Mouse (Mus musculus) layer of hippocampus, postnatal 36 days (tissue): ENCODE results near the gene Ttc32. TPM values are rescaled to one million over a fixed set of nuclear protein-coding genes. Genes with fewer than 3 reads are reported as not detected.
A peak's percentile ranks its signal among the peaks of the same experiment; 100 is the strongest.
"Not testable (repeated sequence)": the region's sequence is repeated elsewhere in the genome, so short reads cannot be mapped to it uniquely, and the experiment has no call there.

Source experiments
- DNase-seq, 2 experiments: peaks; one replicate each; pipeline ENCODE4 v3.0.0; 2022
- total RNA-seq, 2 experiments: library from RNA; stranded (reverse); gene quantifications; 2 replicates each; pipeline ENCODE4 v1.2.3; 2021

Gene Ttc32
- total RNA-seq: 1 to 10 TPM; 4.5 to 5.7 TPM

- DNase-seq: peak; percentile 94 to 95
Measured at GRCm38 (mm10) chr12:9029888-9030723, at the start of gene Ttc32. Gene Ttc32 (plus strand): TSS chr12:9029997.

- no peak for DNase-seq
Measured at GRCm38 (mm10) chr12:8993231-8993630, 36.6 kb upstream of the Ttc32 start.

GRCm38 (mm10) chr12:8998318-8998717 is 31.5 kb upstream of the Ttc32 start:
- DNase-seq: no peak

- peak in 1 of 2 experiments; percentile 38 for DNase-seq
Measured at GRCm38 (mm10) chr12:9002038-9002648, 27.7 kb upstream of the Ttc32 start.

DNA sequence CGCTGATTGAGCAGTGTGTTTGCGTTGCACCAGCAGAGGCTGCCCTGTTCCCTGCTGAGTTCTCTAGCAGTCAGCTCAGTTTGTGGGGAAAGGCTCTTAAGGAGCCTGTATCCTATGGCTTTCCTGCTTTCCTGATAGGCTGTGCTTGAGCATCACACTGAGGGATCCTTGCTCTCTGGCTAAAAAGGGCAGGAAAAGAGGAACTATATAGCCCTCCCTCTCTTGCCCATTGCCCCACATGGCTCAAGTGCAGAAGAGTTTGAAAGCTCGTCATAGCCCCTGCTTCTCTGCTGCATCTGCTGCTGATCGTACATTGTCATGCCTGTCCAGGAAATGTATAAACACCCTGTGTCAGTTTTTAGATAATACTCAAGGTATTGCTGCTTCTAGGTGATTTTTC is 22.7 kb upstream of the Ttc32 start:
- no peak for DNase-seq

DNA sequence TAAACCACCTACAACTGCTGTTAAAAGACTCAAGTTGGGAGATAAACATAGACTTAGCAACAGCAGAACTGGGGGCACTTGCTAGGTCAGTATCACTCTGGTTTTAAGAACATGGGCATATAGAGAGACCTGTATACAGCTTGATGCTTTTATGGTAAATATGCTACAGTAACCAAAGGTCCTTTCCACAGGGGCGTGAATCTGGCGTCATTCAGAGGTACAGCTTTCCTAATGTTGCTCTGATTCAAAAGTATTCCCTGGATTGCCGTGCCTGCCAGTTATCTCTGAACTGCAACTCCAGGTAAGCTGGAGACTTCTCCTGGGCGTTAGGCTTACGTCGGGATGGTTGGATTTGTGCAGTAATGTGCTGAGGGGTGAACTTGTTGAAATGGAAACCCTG is 22.0 kb upstream of the Ttc32 start:
- no peak for DNase-seq

- no peak for DNase-seq
Measured at GRCm38 (mm10) chr12:9010311-9010710, 19.5 kb upstream of the Ttc32 start.

DNA sequence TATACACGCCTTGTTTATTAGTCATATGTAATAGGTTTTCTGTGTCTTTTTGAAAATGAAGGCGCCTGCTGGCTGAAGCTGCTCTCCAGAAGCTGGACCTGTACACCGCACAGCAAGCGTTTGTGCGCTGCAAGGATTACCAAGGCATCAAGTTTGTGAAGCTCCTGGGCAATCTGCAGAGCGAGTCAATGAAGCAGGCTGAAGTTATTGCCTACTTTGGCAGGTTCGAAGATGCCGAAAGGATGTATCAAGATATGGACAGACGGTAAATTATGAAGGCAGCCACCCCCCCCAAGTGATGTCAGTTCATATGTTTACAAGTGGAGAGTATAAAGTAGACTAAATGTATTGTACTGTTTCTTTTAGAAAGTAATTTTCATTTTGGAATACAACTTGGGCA is 13.4 kb upstream of the Ttc32 start:
- no peak for DNase-seq

DNA sequence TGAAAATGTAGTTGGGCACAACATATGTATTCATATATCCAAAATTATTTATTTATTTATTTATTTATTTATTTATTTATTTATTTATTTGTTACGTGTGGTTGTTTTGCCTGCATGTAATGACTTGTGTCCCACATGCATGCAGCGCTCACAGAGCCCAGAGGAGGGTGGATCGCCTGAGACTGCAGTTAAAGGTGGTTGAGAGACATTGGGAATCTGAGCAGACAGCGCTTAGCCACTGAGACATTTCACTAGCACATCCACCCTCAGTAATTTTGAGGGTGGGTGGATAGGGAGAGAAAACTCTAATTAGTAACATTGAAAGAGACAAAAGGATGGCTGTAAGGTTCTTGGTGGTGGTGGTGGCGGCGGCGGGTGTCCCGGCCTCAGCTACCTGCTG is 9.4 kb upstream of the Ttc32 start:
- DNase-seq: no peak

DNA sequence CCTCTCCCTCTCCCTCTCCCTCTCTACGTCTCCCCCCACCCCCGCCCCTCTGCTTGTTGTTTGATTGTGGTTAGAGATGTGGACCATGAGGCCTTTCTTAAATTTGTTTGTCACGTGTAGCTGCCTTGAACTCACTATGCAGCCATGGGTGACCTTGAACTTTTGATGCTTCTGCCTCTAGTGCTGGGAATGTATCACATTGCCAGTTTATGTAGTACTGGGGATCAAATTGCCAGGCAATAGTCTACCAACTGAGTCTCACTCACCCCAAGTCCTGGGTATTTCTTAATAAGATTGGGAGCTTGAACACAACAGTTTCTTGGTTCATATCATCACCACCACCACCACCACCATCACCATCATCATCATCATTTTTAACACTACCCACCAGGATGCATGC is 8.8 kb upstream of the Ttc32 start:
- DNase-seq: no peak

DNA sequence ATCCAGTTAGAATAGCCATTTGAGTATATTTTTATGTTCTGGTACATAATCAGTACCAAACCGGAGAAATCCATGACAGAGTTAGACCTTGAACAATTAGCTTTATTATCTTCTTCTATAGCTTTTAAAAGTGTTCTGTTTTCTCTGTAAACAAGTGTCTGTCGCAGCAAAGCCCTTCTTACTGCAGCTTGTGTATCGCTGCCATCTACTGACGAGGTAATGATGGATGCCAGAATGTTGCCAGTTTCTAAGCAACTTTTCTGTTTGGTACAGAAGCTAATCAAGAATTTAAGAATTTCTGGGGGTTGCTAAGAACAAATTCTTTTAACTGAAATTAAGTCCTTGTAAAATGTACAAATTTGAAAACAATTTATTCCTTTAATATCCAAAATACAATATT is 6.8 kb upstream of the Ttc32 start:
- DNase-seq: no peak

GRCm38 (mm10) chr12:9024071-9024470 is 5.7 kb upstream of the Ttc32 start:
- no peak for DNase-seq

DNA sequence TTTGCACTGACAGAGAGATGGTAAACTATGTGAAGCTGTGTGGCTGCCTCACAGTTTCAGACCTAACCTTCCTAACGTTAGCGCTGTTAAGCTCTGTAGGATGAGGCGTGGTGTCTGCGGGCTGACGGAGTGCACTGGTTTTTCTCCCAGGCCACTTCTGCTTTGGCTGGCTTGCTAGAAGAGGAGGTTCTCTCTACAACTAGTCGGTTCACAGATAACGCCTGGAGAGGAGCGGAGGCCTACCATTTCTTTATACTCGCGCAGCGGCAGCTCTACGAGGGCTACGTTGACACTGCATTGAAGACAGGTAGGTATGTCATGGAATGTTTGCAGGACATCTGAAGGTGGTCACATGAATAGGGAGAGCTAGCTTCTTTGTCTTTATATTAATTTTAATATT is 5.1 kb upstream of the Ttc32 start:
- no peak for DNase-seq

DNA sequence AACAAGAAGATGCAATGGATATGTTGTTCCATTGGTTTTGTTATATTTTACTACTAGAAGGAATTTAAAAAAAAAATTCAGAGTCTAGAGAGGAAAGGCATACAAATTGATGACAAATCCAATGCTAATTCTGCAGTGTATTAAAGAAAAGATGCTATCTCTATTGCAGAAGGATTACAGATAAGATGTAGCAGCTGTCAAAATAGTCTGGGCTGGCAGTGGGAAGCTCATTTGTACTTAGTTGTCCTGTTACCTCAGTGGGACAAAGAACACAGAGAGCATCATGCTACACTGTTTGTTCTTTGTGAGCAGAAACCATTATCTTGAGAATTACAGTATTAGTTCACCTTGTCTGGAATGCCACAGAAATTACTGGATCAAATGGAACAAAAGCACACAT is 3.0 kb upstream of the Ttc32 start:
- no peak for DNase-seq

DNA sequence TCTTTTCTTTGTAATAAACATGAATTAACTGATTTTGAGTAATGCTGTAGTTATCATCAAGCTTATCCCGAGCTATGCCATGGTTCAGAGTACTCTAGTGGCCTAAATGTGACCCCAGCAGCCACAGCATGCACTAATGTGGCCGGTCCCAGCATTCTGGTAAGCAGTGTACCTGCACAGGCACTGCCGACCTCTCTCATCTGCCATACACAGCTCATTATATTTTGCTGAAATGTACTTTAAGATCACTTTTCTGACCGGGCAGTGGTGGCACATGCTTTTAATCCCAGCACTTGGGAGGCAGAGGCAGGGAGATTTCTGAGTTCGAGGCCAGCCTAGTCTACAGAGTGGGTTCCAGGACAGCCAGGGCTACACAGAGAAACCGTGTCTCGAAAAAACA is 981 bp upstream of the Ttc32 start:
- not testable (repeated sequence) for DNase-seq

DNA sequence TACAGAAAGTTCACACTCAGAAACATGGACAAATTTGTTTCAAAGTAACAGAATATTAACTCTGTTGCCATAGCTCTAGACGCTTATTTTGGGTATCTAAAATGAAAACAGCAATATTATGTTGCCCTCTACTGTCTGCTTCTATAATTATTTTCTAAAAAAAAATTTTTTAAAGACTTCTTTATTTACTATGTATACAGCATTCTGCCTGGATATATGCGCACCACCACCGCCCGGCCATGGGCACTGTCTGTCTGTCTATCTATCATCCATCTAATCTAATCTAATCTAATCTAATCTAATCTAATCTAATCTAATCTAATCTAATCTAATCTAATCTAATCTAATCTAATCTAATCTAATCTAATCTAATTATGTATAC is 300 bp upstream of the Ttc32 start:
- no peak for DNase-seq

DNA sequence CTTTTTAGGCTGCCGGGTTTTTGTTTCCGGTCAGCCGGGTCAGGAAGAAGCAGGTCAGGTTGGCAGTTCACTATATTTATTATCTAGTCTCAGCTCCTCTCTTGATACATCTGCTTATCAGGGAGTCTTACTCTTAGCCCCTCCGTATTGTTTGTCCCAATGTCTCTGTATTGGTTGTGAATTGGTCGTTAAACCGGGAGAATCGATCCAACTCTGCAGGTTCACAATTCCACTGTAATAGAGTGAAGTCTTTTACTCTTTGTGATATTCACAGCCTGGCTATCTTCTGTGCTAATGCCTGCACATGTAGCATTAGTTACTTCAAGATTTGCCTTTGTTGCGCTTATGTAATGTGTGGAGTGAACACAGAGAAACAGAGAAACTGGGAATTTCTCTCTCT is 1.4 kb downstream of the Ttc32 start:
- DNase-seq: no peak

DNA sequence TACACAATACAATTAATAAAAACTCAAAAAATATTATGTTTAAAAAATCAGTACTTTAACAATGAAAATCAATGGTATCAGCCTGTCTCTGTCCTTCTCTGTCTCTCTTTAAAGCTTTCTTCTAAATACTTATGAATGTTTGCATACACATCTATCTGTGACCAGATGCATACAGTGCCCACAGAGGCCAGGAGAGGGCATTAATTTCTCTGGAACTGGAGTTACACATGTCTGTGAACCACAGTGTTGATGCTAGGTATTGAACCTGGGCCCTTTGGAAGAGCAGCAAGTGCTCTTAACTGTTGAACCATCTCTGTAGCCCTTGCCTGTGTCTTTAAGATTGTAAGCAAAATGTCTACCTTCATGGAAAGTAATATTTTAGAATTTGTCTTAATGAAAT is 3.3 kb downstream of the Ttc32 start:
- no peak for DNase-seq

DNA sequence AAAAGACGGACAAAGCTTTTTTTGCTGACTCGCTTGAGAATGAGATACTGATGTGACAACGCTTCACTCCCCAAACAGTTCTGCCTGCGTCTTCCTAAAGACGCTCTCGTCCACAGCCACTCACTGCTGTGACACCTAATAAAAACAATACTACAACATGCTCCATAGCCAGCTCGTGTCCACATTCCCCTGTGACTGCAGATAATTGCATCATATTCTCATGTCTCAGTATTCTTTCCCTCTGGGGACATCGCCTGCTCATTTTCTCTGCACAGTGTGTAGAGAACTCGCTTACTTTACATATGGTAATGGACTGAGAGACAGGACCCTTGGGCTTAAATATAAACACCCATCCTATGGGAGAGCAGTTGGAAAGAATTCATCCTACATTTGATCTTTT is 6.6 kb downstream of the Ttc32 start:
- DNase-seq: no peak

DNA sequence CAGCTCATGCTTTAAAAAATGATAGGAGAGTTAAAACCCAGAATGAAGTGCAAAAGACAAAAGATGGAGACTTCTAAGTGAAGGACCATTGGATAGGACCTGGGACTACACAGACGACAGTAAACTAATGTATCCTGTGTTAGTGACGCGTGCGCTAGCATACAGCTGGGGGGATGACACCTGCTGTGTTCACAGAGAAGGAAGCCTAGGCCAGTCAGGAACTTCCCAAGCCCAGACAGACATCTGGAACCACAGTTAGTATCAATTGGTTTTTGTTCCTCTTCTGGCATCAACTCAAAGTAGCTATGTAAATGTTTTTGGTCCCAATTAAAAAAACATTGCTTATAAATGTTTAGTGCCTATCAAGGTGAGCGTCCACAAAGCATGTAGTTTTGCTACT is 10.4 kb downstream of the Ttc32 start:
- no peak for DNase-seq

GRCm38 (mm10) chr12:9040686-9041085 is 10.9 kb downstream of the Ttc32 start:
- no peak for DNase-seq

GRCm38 (mm10) chr12:9042316-9042715 is 12.5 kb downstream of the Ttc32 start:
- DNase-seq: no peak

DNA sequence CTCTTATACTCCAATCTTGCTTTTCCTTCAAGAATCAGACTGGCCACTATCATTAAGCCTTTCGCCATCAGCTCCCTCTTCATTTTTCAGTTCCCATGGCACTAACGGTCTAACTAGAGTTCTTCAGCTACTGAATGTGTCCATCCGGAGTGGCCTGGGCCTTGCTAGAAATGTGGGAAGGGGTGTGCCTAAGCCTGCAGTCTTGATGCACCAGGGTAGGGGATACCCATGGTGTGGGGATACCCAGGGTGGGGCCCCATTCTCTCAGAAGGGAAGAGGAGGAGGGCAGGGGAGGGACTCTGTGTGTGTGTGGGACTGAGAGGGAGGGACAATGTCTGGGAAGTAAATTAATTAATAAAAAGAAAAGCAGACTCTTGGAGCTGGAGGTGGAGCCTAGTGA is 13.0 kb downstream of the Ttc32 start:
- no peak for DNase-seq

- no peak for DNase-seq
Measured at GRCm38 (mm10) chr12:9044666-9045065, 14.9 kb downstream of the Ttc32 start.
